Mouse (Mus musculus): ENCODE results near the gene Dynll2. TPM values are rescaled to one million over a fixed set of nuclear protein-coding genes. Genes with fewer than 3 reads are reported as not detected.

The Dynll2 gene
- polyA plus RNA-seq, 1 experiment from 2014 or later: 36.2 TPM

- H3K9me3 ChIP-seq: no peaks in the 10 kb centered on the region
- H3K9ac ChIP-seq: no peak overlapping the region
- H3K4me2 ChIP-seq: no peak overlapping the region
- no peaks in the 10 kb centered on the region for H3K36me3 ChIP-seq (replicated peaks)
- WGBS: 2% methylated on average over 2 of the region's 2 CpGs
- no peak overlapping the region for H3K27ac ChIP-seq
- 0 out of 2 replicates have a peak, but pooled peaks cover 4% of the 10 kb centered on the region for H3K27me3 ChIP-seq
- no peak overlapping the region for H3K4me3 ChIP-seq (replicated peaks)
- no peaks in the 10 kb centered on the region for H3K4me1 ChIP-seq
- ATAC-seq (ENCODE audit: low FRiP score): no peak
These were observed 37.3 kb downstream of the Dynll2 start for GRCm38 (mm10) chr11:87949990-87950389.

GRCm38 (mm10) chr11:87935467-87935866 is 51.9 kb downstream of the Dynll2 start:
- no peaks in the 10 kb centered on the region for H3K9me3 ChIP-seq
- H3K27me3 ChIP-seq: no peaks in the 10 kb centered on the region; the same call in 1 of the 2 replicates
- no peak overlapping the region for H3K9ac ChIP-seq
- no peak for ATAC-seq (ENCODE audit: low FRiP score)
- no peak overlapping the region for H3K4me3 ChIP-seq (replicated peaks)
- no peaks in the 10 kb centered on the region for H3K36me3 ChIP-seq (replicated peaks)
- 76% methylated on average over 3 of the region's 3 CpGs for WGBS
- no peak overlapping the region for H3K27ac ChIP-seq
- no peak overlapping the region for H3K4me2 ChIP-seq
- no peaks in the 10 kb centered on the region for H3K4me1 ChIP-seq

GRCm38 (mm10) chr11:87933731-87934130 is 53.6 kb downstream of the Dynll2 start:
- Histone ChIP-seq H3K4me1 (no peaks in the 10 kb centered on the region), H3K9me3 (no peaks in the 10 kb centered on the region), H3K27ac (no peak overlapping the region), H3K36me3 (replicated peaks) (no peaks in the 10 kb centered on the region), H3K4me3 (replicated peaks) (no peak overlapping the region), H3K4me2 (no peak overlapping the region), H3K27me3 (no peaks in the 10 kb centered on the region; the same call in 1 of the 2 replicates), H3K9ac (no peak overlapping the region)
- ATAC-seq (ENCODE audit: low FRiP score): no peak
- WGBS: 88% methylated on average over 2 of the region's 2 CpGs

GRCm38 (mm10) chr11:87930348-87930747 is 57.0 kb downstream of the Dynll2 start:
- Histone ChIP-seq H3K27ac (no peak overlapping the region), H3K9me3 (no peaks in the 10 kb centered on the region)

More at GRCm38 (mm10) chr11:87930348-87930747, 57.0 kb downstream of the Dynll2 start:
- WGBS: 89% methylated on average over 2 of the region's 2 CpGs
- Histone ChIP-seq H3K4me1 (no peaks in the 10 kb centered on the region), H3K36me3 (replicated peaks) (no peaks in the 10 kb centered on the region), H3K4me2 (no peak overlapping the region), H3K27me3 (no peaks in the 10 kb centered on the region; the same call in 1 of the 2 replicates), H3K9ac (no peak overlapping the region), H3K4me3 (replicated peaks) (no peak overlapping the region)
- ATAC-seq (ENCODE audit: low FRiP score): no peak

Other genes starting within 250 kb of the Dynll2 start
- 118 and 137 TPM in 2 replicates for gene Supt4a, start 250.0 kb downstream of the Dynll2 start, polyA plus RNA-seq (2016; fragmentation: Nextera tagmentation; extraction: Ambion mirVana)
- gene Tspoap1, start 227.0 kb downstream of the Dynll2 start, polyA plus RNA-seq (2016; fragmentation: Nextera tagmentation; extraction: Ambion mirVana): 33.0 and 35.1 TPM in 2 replicates
- gene Mpo, start 194.0 kb downstream of the Dynll2 start, polyA plus RNA-seq (2016; fragmentation: Nextera tagmentation; extraction: Ambion mirVana): 0.92 and 1.1 TPM in 2 replicates
- gene Lpo, start 159.2 kb downstream of the Dynll2 start, polyA plus RNA-seq (2016; fragmentation: Nextera tagmentation; extraction: Ambion mirVana): 0.19 and 0.33 TPM in 2 replicates
- gene Mks1, start 134.3 kb downstream of the Dynll2 start, polyA plus RNA-seq (2016; fragmentation: Nextera tagmentation; extraction: Ambion mirVana): 16.0 and 19.6 TPM in 2 replicates
- 0.14 and 0.20 TPM in 2 replicates for gene Epx, start 112.0 kb downstream of the Dynll2 start, polyA plus RNA-seq (2016; fragmentation: Nextera tagmentation; extraction: Ambion mirVana)
- not detected in 2 replicates for gene Olfr462, start 95.3 kb downstream of the Dynll2 start, polyA plus RNA-seq (2016; fragmentation: Nextera tagmentation; extraction: Ambion mirVana)
- not detected in 2 replicates for gene Olfr463, start 90.1 kb downstream of the Dynll2 start, polyA plus RNA-seq (2016; fragmentation: Nextera tagmentation; extraction: Ambion mirVana)
- gene Olfr464, start 66.6 kb downstream of the Dynll2 start, polyA plus RNA-seq (2016; fragmentation: Nextera tagmentation; extraction: Ambion mirVana): not detected in 2 replicates
- gene Srsf1, start 59.8 kb upstream of the Dynll2 start, polyA plus RNA-seq (2016; fragmentation: Nextera tagmentation; extraction: Ambion mirVana): 564 and 577 TPM in 2 replicates
- 84.8 and 91.5 TPM in 2 replicates for gene Vezf1, start 80.7 kb upstream of the Dynll2 start, polyA plus RNA-seq (2016; fragmentation: Nextera tagmentation; extraction: Ambion mirVana)
- 41.1 and 42.5 TPM in 2 replicates for gene Cuedc1, start 110.5 kb upstream of the Dynll2 start, polyA plus RNA-seq (2016; fragmentation: Nextera tagmentation; extraction: Ambion mirVana)
- 62.0 and 67.5 TPM in 2 replicates for gene Mrps23, start 216.9 kb upstream of the Dynll2 start, polyA plus RNA-seq (2016; fragmentation: Nextera tagmentation; extraction: Ambion mirVana)